Mouse (Mus musculus) right cerebral cortex, postnatal 36 days (tissue): ENCODE measurements around the gene Pbx2.

Source experiments
- DNase-seq, 2 experiments: peaks; one replicate each; pipeline ENCODE4 v3.0.0; 2022; ENCODE audit warnings: low spot score in 2 of 2, mixed read lengths in 1 of 2

Gene Pbx2

GRCm38 (mm10) chr17:34603375-34604060, 12.5 kb downstream of the Pbx2 start, which contains the start of gene Rnf5:
TSS of gene Rnf5 (minus strand) at chr17:34603690.
- peak; percentile 99 to 100 for DNase-seq

DNA sequence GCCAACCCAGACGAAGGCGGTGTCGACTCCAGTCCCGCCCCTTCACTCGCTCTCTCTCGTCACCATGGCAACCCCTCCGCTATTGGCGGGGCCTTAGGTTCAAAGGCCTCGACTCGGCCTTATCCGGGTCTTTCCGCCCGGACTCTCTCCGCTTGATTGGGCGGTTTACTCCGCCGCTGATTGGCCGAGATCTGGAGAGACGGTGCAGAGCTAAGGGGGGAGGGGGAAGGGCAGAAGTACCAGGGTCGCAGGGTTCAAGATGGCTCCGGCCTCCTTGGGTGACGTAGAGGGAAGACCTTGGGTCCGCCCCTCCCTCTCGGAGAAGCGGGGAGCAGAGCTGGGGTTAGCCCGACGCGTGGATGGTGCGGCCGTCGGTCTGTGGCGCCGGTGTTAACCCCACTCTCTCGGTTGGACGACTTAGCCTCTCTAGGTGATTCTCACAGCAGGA, 13.0 kb downstream of the Pbx2 start, which contains the start of gene Agpat1:
TSS of gene Agpat1 (plus strand) at position 202 of the 448 bp plus-strand sequence.
- DNase-seq, result peak; percentile 97 to 99

GRCm38 (mm10) chr17:34604511-34605237, 13.6 kb downstream of the Pbx2 start:
- DNase-seq, result no peak

- peak; percentile 97 to 98 for DNase-seq
These were observed 14.5 kb downstream of the Pbx2 start for GRCm38 (mm10) chr17:34605609-34606008.

DNA sequence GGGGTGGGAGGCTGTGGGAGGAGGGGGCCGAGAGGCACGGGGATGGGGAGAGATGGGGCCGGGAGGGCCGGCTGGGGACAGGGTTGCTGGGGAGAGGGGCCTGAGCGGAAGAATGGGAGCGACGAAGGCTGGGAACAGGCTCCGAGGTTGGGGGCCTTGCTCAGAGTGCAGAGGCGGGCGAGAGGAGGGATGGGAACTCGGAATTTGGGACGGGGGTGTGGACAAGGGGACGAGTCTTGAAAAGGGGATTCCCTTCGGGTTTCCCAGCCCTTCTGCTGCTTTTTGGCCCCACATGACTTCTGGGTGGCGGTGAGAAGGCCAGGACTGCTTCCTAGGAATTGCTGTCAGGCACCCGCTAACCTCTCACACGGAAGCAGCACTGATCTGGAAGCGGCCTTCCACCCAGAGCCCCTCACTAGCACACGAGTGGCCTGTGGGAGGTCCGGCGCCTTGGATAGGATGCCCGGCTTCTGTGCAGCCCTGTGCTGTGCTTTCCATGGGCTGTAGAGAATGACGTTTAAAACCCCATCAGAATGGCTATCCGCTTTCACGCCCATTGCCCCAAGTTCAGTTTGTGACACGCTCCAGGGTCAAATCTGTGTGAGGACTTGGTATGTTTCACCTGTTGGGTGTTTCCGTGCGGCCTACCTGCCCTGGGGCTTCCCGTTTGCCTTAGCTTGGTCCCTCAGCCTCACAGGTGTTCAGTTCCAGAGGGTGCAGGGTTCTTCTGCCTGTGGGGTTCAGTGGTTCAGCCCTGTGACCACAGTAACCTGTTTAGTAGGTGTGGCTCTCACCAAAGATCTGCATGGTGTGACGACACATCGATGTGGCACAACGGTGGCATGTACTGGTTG, 15.3 kb downstream of the Pbx2 start:
- no peak for DNase-seq

DNA sequence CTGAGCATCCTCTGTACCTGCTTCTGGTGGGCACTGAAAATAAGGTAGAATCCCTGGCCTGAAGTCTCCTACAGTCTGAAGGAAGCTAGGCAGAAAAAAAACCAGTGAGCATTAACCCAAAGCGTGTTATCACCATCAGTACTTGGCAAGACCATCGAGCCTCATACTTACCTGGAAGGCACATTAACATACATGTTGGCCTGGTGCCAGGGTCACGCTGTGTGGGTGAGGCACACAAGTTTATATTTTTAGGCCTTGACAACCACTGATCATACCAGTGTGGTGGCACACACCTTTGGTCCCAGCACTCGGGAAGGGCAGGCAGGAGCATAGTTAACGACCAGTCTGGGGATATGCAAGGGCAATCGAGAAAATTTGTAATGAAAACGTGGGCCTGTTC, 16.9 kb downstream of the Pbx2 start:
- DNase-seq, result no peak

- DNase-seq, result no peak
These were observed 20.0 kb downstream of the Pbx2 start for GRCm38 (mm10) chr17:34611050-34611449.

DNA sequence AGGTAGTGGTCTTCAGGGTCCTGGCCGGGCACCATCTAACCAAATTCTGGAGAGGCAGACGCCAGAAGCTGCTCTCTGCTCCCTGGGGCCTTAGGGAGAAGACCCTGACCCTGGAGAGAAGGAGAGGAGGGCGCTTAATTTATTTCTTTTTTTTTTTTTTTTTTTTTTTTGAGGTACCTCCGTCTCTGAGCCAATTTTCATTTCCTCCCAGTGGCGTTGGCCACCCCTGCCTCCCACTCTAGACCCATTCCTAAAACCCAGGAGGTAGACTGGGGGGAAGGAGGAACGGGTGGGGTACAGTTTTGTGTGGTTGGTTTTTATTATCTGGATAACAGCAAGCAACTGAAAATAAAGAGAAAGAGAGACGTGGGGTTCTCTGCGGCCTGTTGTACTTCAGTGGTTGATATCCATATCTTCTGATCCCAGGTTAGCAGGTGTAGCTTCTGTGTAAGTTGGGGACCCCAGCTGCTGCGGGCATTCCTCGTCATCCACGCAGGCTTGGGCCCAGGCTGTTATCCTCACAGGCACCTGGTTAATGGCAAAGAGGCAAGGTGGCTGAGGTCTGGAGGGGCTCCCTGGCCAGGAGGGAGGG, 22.1 kb downstream of the Pbx2 start:
- DNase-seq, result no peak

- DNase-seq, result no peak
These were observed 22.8 kb downstream of the Pbx2 start for GRCm38 (mm10) chr17:34613830-34614229.

DNA sequence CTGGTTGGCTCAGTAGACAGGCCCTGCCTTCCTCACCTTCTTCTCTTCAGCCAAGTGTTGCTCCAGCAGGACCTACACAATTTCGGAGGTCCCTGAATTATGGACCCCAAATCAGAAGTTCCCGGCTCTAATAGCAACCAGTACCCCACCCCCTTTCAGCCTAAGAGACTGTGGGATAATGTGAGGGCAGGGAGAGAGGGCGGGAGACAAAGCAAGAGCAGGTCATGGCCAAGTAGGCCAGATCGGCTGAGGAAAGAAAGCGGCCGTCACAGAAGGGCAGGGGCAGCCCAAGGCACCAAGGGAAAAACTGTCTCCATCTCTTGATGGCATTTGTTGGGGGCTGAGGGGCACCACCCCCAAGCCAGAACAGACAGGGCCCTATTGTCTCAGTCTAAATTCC, 24.8 kb downstream of the Pbx2 start, which contains the start of gene Egfl8:
TSS of gene Egfl8 (minus strand) at position 101 of the 400 bp plus-strand sequence.
- no peak for DNase-seq

DNA sequence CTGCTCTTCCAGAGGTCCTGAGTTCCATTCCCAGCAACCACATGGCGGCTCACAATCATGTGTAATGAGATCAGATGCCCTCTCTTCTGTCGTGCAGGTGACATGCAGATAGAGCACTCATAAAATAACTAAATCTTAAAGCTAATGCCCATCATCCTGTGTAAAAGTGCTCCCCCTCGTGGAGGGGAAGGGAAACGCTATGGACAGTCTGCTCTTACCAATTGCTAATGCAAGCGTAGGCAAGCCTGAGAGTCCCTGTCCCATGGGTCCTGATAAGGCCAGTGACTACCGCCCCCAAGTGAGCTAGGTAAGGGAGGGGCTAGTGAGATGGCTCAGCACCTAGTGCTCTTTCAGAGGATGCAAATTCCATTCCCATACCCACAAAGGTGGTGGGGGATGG, 27.9 kb downstream of the Pbx2 start:
- DNase-seq, result no peak

DNA sequence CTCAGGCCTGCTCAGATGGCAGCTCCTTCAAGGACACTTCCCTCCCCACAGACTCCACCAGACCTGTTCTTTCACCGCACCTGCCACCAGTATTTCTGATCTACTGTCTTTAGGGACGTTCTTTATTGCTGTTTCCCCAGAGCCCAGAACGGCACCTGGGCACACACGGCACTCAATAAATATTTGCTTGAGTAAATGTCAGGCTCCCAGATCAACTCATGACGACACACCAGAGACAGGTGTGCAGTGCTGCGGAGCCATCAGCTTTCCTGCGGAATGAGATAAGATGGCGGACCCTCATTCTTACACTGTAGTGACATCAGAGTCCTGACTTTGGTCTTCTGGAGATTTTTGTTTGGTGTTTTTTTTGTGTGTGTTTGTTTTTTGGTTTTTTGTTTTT, 29.9 kb downstream of the Pbx2 start:
- DNase-seq, result no peak

- DNase-seq, result no peak
These were observed 32.1 kb downstream of the Pbx2 start for GRCm38 (mm10) chr17:34623161-34623560.

- no peak for DNase-seq
These were observed 33.9 kb downstream of the Pbx2 start for GRCm38 (mm10) chr17:34624981-34625380.

DNA sequence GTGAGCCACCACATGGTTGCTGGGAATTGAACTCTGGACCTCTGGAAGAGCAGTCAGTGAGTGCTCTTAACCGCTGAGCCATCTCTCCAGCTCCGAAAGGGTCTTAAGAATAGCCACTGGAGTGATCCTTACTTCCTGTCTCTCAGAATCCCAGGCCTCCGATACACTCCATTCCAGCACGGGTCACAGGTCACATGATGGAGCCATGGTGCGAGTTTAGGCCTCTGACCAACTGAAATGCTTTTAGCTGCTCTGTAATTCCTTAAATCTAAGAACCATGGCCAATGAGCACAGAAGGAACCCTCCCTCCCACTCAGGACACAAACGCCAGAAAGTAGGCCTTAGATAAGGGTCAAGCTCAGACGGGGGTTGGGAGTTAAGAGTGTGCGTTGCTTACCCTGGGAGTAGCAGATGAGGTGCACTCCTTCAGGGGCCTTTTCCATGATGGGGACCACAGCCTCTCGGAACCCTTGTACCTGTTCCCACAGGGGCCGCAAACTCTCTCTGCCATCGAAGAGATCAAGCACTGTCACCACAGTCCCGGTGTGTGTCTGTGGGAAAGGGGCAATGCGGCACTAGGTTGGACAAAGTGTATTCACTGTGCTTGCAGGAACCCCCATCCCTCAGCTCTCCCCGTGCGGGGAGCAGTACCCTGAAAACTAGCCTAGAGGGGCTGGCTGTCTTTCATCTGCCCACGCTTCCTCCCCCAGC, 35.2 kb downstream of the Pbx2 start:
- no peak for DNase-seq

GRCm38 (mm10) chr17:34626773-34627092, 35.7 kb downstream of the Pbx2 start:
- DNase-seq, result no peak

GRCm38 (mm10) chr17:34627093-34627942, 36.3 kb downstream of the Pbx2 start:
- peak; percentile 83 to 84 for DNase-seq

GRCm38 (mm10) chr17:34627943-34628643, 37.0 kb downstream of the Pbx2 start, which contains the start of gene Ppt2:
TSS of gene Ppt2 (minus strand) at chr17:34628510.
- no peak for DNase-seq

DNA sequence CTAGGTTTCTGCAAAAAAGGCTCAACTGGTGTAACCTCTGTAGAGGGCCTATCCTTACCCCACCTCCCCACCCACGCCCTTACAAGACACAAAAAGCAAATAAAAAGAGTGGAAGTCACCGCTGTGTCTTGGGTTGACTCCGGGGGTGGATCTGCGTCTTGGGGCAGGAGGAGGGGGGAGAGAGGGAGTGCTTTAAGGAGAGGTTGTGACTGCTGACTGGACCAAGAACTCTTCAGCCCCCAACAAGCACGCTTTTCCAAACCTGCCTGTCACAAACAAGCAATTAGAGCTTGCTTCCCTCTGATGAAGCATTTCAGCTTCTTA, 37.5 kb downstream of the Pbx2 start:
- no peak for DNase-seq
